Mouse (Mus musculus): ENCODE results near the gene Aarsd1.
"Not testable (repeated sequence)": the region's sequence is repeated elsewhere in the genome, so short reads cannot be mapped to it uniquely, and the experiment has no call there.

Gene Aarsd1

DNA sequence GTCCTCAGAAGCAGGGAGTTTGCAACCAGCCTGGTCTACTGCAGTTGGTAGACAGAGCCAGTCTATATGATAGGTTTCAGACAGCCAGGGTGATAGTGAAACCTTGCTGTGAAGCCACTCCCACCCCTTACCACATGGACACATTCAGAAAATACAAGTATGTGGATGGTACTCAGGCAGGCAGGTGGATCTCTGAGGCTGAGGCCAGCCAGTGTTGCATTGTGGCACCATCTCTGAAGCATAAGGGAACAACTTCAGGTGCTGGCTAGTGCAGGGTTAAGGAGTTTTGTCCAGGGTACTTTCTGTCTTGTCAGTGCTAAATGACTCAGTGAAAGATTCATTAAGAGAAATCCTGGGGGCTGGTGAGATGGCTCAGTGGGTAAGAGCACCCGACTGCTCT is 28.9 kb upstream of the Aarsd1 start:
- DNase-seq = no peak

GRCm38 (mm10) chr11:101442760-101443159 is 25.3 kb upstream of the Aarsd1 start:
- DNase-seq = no peak

- peak; percentile 97 for DNase-seq
Measured at GRCm38 (mm10) chr11:101442127-101442693, 24.8 kb upstream of the Aarsd1 start, which contains the start of gene Rpl27. TSS of gene Rpl27 (plus strand) at chr11:101442298.

- DNase-seq = peak; percentile 15
Measured at GRCm38 (mm10) chr11:101441450-101442126, 24.2 kb upstream of the Aarsd1 start.

DNA sequence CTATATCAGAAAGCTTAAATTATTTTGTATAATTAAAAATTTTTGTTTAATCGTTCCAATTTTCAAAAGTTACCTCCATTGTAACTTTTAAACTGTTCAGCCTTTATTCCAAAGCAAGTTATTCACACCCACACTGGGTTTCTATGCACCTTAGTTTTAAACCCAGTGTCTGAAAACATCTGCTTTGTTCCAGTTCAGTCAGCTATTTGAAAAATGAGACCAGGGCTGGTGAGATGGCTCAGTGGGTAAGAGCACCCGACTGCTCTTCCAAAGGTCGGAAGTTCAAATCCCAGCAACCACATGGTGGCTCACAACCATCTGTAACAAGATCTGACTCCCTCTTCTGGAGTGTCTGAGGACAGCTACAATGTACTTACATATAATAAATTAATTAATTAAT is 20.6 kb upstream of the Aarsd1 start:
- not testable (repeated sequence) for DNase-seq

- no peak for DNase-seq
Measured at GRCm38 (mm10) chr11:101436916-101437315, 19.5 kb upstream of the Aarsd1 start.

GRCm38 (mm10) chr11:101435831-101436230 is 18.4 kb upstream of the Aarsd1 start:
- no peak for DNase-seq

- no peak for DNase-seq
Measured at GRCm38 (mm10) chr11:101433396-101433795, 16.0 kb upstream of the Aarsd1 start.

- no peak for DNase-seq
Measured at GRCm38 (mm10) chr11:101431327-101431726, 13.9 kb upstream of the Aarsd1 start.

DNA sequence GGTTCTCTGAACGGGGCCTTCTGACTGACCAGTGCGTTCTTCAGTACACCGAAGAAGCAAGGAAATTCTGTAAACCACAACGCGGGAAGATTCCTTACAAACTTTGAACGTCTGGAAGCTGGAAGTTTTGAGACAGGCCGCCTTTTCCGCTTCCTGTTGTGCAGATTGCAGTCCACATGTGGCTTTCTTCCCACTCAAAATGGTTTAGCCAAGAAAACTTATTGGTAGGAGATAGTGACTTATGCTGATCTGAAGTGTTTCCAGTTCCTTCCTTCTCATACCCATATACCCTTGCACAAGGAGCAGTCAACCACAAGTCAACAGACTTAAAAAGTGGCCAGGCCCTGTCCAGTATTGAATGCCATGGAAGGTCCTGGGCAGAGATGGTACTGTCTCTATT is 8.8 kb upstream of the Aarsd1 start:
- DNase-seq = peak; percentile 10

- peak; percentile 100 for DNase-seq
Measured at GRCm38 (mm10) chr11:101424925-101425813, 7.8 kb upstream of the Aarsd1 start, which contains the start of the genes Rundc1 and Ptges3l. TSS of gene Rundc1 (plus strand) at chr11:101425085. TSS of gene Ptges3l (minus strand) at chr11:101425333.

- DNase-seq = peak; percentile 47
Measured at GRCm38 (mm10) chr11:101424105-101424851, 6.9 kb upstream of the Aarsd1 start, which contains the start of gene Gm27029. TSS of gene Gm27029 (minus strand) at chr11:101424796.

DNA sequence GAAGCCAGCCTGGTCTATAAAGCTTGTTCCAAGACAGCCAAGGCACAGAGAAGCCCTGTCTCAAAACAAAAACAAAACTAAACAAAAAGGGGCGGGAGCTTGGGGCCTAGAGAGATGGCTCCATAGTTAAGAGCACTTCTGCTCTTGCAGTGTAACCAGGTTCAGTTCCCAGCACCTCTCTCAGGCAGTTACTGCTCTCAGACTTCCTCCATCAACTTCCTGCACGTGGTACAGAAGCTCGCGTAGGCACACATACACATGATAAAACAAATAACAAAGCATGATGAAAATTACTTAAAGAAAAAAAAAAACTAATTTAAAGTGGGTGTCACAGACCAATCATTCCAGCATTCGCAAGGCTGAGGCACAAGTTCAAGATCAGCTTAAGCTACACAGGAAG is 2.7 kb upstream of the Aarsd1 start:
- DNase-seq = no peak

- DNase-seq = peak; percentile 38
Measured at GRCm38 (mm10) chr11:101419610-101420009, 2.2 kb upstream of the Aarsd1 start.

- no peak for DNase-seq
Measured at GRCm38 (mm10) chr11:101418991-101419390, 1.6 kb upstream of the Aarsd1 start.

DNA sequence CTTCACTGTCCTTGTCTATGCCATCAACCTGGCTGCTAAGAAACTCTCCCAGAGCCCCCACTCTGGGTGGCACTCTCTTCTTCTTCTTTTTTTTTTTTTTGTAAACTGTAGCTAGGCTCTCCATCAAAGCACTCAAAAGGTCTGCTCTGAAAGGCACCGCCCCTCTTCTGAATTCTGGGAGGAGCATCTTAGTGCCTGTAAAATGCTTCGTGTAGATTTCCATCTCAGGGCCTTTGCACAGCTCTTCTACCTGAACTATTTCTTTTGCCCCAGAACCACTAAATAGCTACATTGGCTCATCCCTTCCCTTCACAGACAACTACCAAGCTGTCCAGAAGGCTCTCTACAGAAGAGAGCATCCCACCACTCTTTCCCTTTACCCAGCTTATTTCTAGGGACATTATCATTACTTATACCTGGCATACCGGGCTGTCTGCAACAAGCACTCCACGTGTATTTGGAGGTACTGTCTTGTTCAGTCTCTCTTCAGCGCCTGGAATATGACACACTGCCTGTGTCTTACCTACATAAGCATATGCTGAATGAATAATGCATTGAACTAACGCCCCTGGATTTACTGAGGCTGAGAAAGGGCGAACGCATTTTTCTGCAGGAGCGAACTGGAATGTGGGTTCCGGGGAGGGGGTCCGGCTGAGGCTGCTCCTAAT is 848 bp downstream of the Aarsd1 start:
- DNase-seq = no peak

GRCm38 (mm10) chr11:101415306-101415705 is 2.1 kb downstream of the Aarsd1 start:
- DNase-seq = no peak

DNA sequence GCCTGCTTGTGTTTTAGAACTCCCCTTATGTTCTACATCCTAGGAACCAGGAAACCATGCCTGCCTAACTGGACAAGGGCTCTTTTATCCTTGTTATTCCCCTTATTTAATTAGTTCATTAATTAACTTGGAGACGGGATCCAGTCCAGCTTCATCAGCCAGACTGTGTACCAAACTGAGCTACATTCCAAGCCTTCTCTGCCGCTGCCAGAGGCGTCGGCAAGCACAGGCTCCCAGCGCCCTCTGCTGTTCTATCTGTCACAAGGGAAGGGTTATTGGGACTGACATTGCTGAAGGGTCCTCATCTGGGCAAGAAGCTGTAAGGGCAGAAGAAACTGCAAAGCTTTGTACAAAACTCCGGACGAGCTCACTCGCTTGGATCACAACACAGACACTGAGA is 22.3 kb downstream of the Aarsd1 start:
- DNase-seq = peak; percentile 92

- DNase-seq = no peak
Measured at GRCm38 (mm10) chr11:101381817-101382216, 35.6 kb downstream of the Aarsd1 start.

- DNase-seq = peak; percentile 53
Measured at GRCm38 (mm10) chr11:101378926-101379325, 38.5 kb downstream of the Aarsd1 start.

GRCm38 (mm10) chr11:101378196-101378595 is 39.2 kb downstream of the Aarsd1 start:
- DNase-seq = not testable (repeated sequence)

GRCm38 (mm10) chr11:101374421-101374938 is 42.9 kb downstream of the Aarsd1 start:
- no peak for DNase-seq

Measured in kidney, postnatal 10 days (tissue).